Mouse (Mus musculus): Measurements from ENCODE around the gene Aldh1b1. TPM values are rescaled to one million over a fixed set of nuclear protein-coding genes. Genes with fewer than 3 reads are reported as not detected.

Gene Aldh1b1
- 26.2 and 32.0 TPM in 2 replicates for polyA plus RNA-seq (2012; rRNA removed)

DNA sequence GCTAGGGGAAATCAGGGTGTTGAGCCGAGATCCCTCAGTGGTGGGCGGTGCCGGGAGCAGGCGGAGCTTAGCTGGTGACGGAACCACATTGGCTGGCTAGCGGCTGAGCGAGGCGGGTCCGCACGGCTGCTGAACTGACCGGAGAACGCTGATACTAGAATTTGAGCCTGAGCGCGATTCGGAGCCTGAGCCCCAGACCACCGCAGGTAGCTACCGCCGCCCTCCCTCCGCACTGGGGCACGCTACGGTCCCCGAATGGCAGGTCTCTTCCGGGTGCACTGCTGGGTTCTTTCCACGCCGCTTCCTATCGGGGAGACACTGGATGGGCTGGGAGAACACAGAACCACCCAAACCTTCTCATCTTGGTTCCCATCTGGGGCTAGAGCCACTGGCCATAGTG, at the start of gene Aldh1b1:
TSS of gene Aldh1b1 (plus strand) at position 59 of the 400 bp plus-strand sequence.

DNA sequence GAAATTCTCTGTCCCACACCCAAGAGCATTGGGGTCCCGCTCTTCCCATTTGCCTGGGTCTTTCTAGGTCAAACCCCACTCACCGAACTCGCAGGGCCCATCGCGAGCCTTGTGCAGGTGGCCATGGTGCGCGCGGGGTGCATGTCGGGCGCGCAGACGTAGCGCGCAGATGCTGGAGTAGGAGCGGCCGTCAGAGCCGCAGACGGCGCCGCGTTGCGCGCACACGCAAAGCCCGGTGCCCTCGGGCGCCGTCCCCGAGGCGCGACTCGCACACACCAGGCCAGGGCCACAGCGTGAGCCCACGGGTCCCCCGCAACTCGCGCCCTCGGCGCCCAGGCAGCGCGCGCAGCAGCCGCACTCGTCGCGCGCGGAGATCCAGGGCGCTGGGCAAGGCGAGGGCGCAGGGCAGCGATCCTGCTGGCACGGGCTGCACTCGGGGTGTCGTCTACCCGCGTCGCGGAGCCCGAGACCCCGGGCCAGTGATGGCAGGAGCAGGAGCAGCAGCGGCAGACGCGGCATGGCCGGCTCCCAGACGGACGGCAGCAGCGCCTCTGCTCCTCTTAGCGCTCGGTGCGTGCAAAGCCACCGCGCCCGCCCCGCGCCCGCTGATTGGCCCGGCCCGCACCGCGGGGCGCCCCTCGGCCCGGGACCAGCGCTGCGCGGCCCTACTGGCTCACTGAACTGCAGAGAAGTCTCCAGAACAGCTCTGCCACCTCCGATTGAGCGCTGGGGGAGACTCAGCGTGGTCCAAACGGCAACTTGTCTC, 27.6 kb downstream of the Aldh1b1 start, which contains the start of gene Igfbpl1:
TSS of gene Igfbpl1 (minus strand) at position 649 of the 766 bp plus-strand sequence.

DNA sequence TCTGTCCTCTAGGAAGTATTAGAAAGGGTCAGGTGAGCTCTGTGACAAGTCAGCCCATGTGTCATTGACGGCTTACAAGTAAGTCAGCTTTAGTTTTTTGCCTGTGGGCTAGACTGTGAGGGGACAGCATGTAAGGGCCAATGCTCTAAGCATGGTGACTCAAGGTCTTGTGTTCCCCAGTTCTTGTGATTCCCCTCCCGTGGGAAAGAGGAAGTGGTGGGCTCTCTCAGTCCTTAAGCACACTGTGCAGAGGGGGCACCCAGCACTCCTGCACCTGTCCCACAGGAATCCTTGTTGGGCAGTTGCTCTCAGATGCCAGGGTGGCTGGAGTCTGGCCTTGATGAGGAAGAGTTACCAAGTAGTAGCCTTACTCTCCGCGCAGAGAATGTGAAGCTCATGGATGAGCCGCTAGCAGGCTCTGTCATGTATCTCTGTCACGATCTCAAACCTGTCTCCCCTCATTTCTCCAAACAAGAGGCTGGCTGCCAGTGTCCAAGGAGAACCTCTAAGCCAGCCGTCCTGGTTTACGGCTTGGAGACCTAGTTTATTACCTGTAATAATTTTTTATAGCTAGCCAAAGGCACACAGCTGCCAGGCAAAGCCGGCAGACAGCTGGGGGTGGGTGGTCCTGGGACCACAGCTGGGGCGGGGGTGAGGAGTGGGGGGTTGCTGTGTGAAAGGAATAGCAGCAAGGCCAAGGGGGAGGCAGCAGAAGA, 49.4 kb downstream of the Aldh1b1 start, which contains the start of gene Stra6l:
TSS of gene Stra6l (plus strand) at position 556 of the 716 bp plus-strand sequence.

Other genes with a start within 250 kb of the Aldh1b1 start
- gene Igfbpl1, start 27.9 kb downstream of the Aldh1b1 start, polyA plus RNA-seq (2012; rRNA removed) = 0.01 and 0.06 TPM in 2 replicates
- 4.3 and 5.2 TPM in 2 replicates for gene Stra6l, start 49.6 kb downstream of the Aldh1b1 start, polyA plus RNA-seq (2012; rRNA removed)
- gene Ccdc180, start 91.3 kb downstream of the Aldh1b1 start, polyA plus RNA-seq (2012; rRNA removed) = 0.02 TPM in 2 replicates
- gene Tdrd7, start 166.3 kb downstream of the Aldh1b1 start, polyA plus RNA-seq (2012; rRNA removed) = 5.6 and 6.7 TPM in 2 replicates
- 29.4 and 34.4 TPM in 2 replicates for gene Tmod1, start 239.9 kb downstream of the Aldh1b1 start, polyA plus RNA-seq (2012; rRNA removed)